Mouse (Mus musculus) stomach, postnatal 0 days (tissue): ENCODE data around the gene Tmem88.

Source experiments
- CTCF ChIP-seq: IDR thresholded peaks from 2 replicates; pipeline ENCODE4 v1.5.1; 2016; ENCODE audit warnings: antibody characterized with exemption, low read depth, mild to moderate bottlenecking, moderate library complexity
- EP300 ChIP-seq: optimal IDR thresholded peaks from 2 replicates; pipeline ENCODE3; 2016; ENCODE audit warnings: antibody characterized with exemption

GRCm38 (mm10) chr11:69400083-69400850 lies 2.2 kb upstream of the Tmem88 start:
- no peak for TF ChIP-seq CTCF
- TF ChIP-seq EP300, result no peak
